Mouse (Mus musculus): Measurements from ENCODE around the gene Tef.

The Tef gene

GRCm38 (mm10) chr15:81800391-81800790, 1.8 kb upstream of the Tef start:
- DNase-seq = no peak

- no peak for DNase-seq
These were observed 725 bp downstream of the Tef start for GRCm38 (mm10) chr15:81802941-81803351.

GRCm38 (mm10) chr15:81803425-81803951, 1.3 kb downstream of the Tef start:
- no peak for DNase-seq

- DNase-seq = no peak
These were observed 2.0 kb downstream of the Tef start for GRCm38 (mm10) chr15:81804172-81804571.

GRCm38 (mm10) chr15:81804883-81805282, 2.7 kb downstream of the Tef start:
- DNase-seq = no peak

- peak; percentile 69 for DNase-seq
These were observed 3.4 kb downstream of the Tef start for GRCm38 (mm10) chr15:81805624-81806023.

DNA sequence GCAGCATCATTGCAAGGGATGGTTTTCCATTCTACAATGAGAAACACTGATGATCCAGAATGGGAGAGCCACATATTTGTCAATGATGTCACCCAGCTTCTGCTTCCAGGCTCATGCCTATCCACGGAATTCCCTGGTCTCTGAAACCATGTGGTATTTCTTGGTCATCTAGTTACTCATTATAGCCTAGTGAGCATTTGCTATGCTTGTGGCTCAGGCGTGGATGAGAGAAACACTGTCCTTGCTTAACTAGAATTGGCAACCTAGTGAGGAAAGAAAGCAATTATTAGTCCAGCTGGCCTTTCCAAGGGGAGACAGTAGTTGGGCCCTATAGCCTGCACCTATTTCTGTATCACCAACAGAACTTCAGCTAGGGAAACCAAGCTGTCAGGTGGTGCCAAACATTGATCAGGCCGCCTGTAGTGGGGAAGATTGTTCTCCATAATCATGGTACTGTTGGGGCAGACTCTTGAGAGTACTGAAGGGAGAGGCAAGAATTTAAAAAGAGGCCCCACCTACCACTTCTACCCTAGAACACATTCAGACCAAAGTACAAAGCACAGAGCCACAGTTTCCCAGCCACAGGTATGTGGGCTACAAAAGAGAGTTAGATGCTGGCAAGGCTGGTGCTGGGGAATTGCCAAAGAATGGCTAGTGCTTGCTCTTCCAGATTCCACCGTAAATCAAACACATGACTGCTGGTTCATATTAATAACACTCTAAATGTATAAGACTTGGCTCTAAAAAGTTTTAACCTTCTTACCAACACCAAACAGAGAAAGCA, 4.6 kb downstream of the Tef start:
- DNase-seq = peak; percentile 63

GRCm38 (mm10) chr15:81808799-81809198, 6.6 kb downstream of the Tef start:
- DNase-seq = no peak

- DNase-seq = no peak
These were observed 7.3 kb downstream of the Tef start for GRCm38 (mm10) chr15:81809550-81809949.

GRCm38 (mm10) chr15:81810150-81810549, 7.9 kb downstream of the Tef start:
- peak; percentile 91 for DNase-seq

DNA sequence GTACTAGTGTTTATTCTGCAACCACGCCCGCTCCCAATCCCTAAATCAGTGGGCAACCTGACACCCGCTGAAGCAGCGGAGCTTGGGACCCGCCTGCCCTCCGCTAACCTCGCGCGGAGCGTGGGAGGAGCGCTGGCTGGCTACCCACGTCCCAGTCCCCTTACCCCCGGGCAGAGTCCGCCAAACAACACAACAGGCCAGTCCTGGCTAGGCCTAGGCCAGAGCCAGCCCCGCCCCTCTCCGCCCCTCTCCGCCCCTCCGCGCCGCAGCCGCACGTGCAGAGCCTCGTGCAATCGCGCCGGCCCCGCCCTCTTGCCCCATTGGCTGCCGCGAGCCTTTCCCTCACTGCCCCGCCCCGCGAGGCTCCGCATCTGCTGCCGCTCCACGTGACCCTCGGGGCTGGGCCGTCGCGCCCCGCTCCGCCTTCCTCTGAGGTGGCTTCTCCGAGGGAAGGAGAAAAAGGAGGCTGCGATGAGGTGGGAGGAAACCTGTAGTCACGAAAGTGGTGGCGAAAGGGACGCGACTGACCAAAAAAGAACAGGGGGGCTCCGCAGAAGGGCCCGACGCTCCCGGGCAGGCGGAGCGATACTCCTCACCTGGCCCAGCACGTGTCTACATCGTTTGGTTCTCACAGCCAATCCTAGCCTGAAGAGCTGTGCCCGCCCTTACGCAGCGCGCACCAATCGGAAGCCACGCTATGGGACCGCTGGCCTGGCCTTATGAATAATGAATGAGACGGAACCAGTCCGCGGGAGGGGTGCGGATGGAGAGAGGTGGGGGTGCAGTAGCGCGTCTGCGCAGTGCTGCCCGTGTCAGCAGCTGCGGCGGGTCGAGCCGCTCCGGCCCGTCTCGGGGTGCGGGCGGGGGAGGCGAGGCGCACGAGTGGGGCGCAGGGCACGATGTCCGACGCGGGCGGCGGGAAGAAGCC, 8.7 kb downstream of the Tef start:
- DNase-seq = peak; percentile 97

GRCm38 (mm10) chr15:81811599-81811996, 9.4 kb downstream of the Tef start:
- DNase-seq = no peak

DNA sequence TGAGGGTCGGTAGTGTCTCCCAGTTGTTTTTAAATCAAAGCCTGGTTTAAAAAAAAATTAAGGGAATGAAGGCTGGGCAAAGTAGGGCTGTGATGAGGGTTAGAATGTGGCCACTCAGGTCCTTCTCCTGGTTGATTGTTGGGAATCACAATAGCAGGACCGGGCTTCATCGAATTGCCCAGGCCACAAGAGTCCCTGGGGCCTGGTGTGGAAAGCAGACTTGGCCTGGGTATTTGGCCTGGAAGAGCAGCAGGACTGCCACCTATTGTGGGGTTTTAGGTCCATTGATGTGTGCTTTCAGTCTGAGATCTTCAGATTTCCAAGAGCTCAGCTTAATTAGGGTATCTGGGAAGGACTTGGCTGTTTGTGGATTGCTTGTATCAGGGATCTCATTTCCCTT, 10.1 kb downstream of the Tef start:
- DNase-seq = no peak

DNA sequence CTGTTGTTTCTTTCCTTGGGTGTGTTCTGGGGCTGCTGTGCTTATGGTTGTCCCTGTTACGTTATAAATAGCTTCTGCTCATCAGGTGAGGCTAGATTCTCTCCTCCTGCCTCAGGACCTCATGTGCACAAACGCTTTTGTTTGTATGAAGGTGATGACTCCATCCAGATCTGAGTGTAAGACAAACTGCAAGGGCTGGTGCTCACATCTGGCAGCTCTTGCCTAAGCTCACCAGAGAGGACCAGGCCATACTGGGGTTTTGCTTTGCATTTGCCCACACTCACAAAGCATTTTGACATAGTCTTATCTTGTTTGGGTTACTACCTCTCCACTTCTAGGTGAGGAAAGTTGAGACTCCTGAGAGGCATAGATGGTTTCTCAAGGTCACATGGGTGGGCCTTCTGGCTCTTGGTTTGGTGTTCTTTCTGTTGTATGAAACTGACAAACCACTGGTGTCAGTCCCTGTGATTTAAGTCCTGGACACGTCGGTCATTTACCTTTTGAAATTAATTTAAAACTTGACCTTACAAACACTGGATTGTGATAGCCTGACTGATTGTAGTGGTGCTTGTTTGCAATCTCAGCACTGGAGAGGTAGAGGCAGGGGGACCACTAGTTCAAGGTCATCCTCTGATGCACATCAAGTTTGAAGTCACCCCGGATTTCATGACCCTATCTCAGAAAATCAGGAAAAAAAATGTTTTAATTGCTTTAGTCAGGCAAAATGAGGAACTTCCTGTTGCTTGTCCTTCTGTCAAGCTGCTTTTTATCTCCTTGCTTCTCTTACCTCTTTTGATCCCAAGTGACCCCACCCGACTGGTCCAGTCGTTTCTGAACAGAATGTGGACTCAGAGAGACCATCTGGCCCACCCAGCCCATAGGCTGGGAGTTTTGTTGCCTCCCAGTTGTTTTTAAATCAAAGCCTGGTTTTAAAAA, 10.7 kb downstream of the Tef start:
- no peak for DNase-seq

GRCm38 (mm10) chr15:81813986-81814705, 11.9 kb downstream of the Tef start:
- no peak for DNase-seq

GRCm38 (mm10) chr15:81814716-81815370, 12.6 kb downstream of the Tef start:
- DNase-seq = no peak

DNA sequence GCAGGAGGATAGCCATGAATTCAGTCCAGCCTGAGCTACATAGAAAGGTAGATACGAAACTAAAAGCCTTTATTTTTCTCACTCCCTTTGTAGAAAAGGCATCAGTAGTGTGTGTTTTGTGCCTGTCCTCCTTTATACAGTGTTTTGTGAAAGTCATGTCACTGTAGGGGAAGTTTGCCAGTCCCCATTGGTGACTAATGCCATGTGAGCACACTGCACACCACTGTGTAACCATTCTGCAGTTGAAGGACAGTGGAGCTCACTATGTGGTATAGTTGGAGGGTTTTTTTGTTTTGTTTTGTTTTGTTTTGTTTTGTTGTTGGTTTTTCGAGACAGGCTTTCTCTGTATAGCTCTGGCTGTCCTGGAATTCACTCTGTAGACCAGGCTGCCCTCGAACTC, 16.2 kb downstream of the Tef start:
- no peak for DNase-seq

DNA sequence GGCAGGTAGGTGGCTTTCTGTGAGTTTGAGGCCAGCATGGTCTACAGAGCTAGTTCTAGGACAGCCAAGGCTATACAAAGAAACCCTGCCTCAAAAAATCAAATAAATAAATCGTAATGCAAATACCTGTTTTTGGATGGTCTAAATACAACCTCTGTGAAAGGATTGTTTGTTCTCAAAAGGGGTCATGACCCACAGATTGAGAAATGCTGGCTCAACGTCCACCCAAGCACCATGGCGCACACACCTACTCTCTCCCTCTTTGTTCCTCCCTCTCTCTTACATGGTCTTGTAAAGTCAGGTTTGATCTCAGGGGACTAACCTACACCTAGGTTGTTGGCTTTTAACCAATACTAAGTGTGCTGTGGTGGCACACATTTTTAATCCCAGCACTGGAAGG, 20.4 kb downstream of the Tef start:
- DNase-seq = no peak

- no peak for DNase-seq
These were observed 22.6 kb downstream of the Tef start for GRCm38 (mm10) chr15:81824832-81825231.

DNA sequence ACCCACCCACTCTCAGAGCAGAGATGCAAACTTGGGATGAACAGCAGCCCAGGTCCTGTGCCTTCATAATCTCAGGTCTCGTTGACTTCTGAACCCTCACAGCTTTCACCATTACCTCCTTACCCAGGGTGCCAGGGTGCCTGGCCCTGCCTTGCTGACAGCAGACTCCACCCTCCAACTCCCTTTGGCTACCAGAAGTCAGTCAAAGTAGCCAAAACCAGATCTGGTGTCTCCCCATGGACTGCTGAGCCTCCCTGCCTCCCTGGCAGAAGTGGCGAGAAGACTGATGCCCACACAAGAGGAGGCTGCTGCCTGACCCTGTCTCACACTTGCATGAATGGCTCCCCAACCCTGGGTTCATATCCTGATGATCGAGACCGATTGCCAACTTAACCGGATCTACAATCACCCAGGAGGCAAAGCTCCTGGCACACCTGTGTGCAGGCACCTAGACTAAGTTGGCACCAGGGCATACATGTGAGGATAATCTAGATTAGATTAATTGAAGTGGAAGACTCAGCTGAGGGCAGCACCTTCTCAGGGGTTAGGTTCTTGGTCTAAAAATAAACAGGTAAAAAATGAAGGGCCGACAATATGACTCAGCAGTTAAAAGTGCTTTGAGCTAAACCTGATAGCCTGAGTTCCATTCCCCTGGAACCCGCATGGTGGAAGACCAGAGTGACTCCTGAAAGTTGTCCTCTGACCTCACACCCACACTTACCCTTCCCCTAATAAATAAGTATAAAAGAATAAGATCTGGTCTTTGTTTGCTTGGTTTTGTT, 26.4 kb downstream of the Tef start:
- no peak for DNase-seq

- DNase-seq = no peak
These were observed 27.0 kb downstream of the Tef start for GRCm38 (mm10) chr15:81829208-81829580.

Measured in kidney, adult 18-20 months (tissue).